Mouse (Mus musculus): ENCODE measurements around the gene Ltbr.
"Not testable (repeated sequence)": the region's sequence is repeated elsewhere in the genome, so short reads cannot be mapped to it uniquely, and the experiment has no call there.

GRCm38 (mm10) chr6:125266600-125266999 lies 47.1 kb downstream of the Ltbr start:
- TF ChIP-seq POLR2A (IDR thresholded peaks at IDR 0.05; ENCODE audit: low read depth, low read length); CTCF (conservative IDR thresholded peaks at IDR 0.05; ENCODE audit: insufficient read depth, insufficient read length, low read depth, low read length): not testable (repeated sequence)
